14 mouse cellular contexts compared by ENCODE assay signal in the genomic region with DNA sequence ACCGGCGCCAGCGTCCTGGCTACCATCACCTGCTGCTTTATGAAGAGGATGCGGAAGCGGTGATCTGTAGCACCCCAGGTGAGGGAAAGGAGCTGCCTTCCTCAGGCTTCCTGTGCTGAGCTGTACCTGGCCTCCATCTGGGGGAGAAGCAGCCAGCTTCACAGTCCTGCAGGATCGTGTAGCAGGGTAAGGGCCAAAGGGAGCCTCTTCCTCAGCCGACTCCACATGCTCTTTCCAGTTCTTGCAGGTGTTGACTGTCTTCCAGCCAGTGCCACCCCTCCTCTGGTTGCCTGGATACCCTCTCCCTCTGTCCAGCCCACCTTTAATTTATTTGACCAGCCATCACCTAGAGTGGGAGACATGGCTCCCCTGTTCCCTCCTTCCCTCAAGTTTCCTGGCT. TPM values are rescaled to one million over a fixed set of nuclear protein-coding genes. Genes with fewer than 3 reads are reported as not detected.
A peak's percentile ranks its signal among the peaks of the same experiment; 100 is the strongest.
DNase-seq lines count a peak whose midpoint lies in the region; ATAC-seq lines count a peak whose summit lies in the region.
"Had no signal": no experiment of that assay in that cellular context is flagged by ENCODE, and none has a peak within 500 bp of the region (broad histone marks: within the 10 kb centered on the region; RNA-seq: fewer than 3 reads in every experiment).

No protein-coding gene starts in this region.

- H3K27ac ChIP-seq in embryonic facial prominence, embryonic 10.5 days (replicated peaks), result 0 out of 2 replicates have a peak overlapping the region, but pooled peaks have one; percentile 8
- H3K27ac ChIP-seq in forebrain, embryonic 14.5 days (ENCODE audit: low read depth, low read length), result peak overlapping the region; percentile 74
- H3K27ac ChIP-seq in midbrain, embryonic 13.5 days, result peak overlapping the region; percentile 70
- H3K27ac ChIP-seq in liver, embryonic 12.5 days, result no peak overlapping the region

- intact Hi-C loops in left cerebral cortex, postnatal 25 days (cut with DNase I), result no loop called here

- no peak for ATAC-seq in forebrain, embryonic 14.5 days
- ATAC-seq in midbrain, embryonic 13.5 days, result no peak
- ATAC-seq in liver, embryonic 12.5 days, result no peak
- ATAC-seq: liver, postnatal 0 days had no signal

- peaks cover 53% of the 10 kb centered on the region for H3K27me3 ChIP-seq in embryonic facial prominence, embryonic 10.5 days (replicated peaks; ENCODE audit: low read depth, poor library complexity, severe bottlenecking)
- H3K27me3 ChIP-seq in forebrain, embryonic 14.5 days (replicated peaks; ENCODE audit: control insufficient read depth, insufficient read depth, low read length), result no peaks in the 10 kb centered on the region
- peaks cover 3% of the 10 kb centered on the region; the same call in 1 of the 2 replicates for H3K27me3 ChIP-seq in midbrain, embryonic 13.5 days
- H3K27me3 ChIP-seq in liver, embryonic 12.5 days (replicated peaks), result peaks cover 26% of the 10 kb centered on the region

- no peak overlapping the region for H3K4me2 ChIP-seq in forebrain, embryonic 14.5 days (ENCODE audit: low read length)
- H3K4me2 ChIP-seq in midbrain, embryonic 13.5 days (replicated peaks), result no peak overlapping the region
- H3K4me2 ChIP-seq in liver, embryonic 12.5 days, result no peak overlapping the region

- H3K9ac ChIP-seq in forebrain, embryonic 14.5 days (ENCODE audit: low read length), result no peak overlapping the region
- no peak overlapping the region for H3K9ac ChIP-seq in midbrain, embryonic 13.5 days (replicated peaks)
- H3K9ac ChIP-seq in liver, embryonic 12.5 days, result no peak overlapping the region
- H3K9ac ChIP-seq: liver, postnatal 0 days had no signal

- no peaks in the 10 kb centered on the region for H3K9me3 ChIP-seq in embryonic facial prominence, embryonic 10.5 days
- H3K9me3 ChIP-seq in forebrain, embryonic 14.5 days (replicated peaks; ENCODE audit: control insufficient read depth, low read length), result no peaks in the 10 kb centered on the region
- no peaks in the 10 kb centered on the region for H3K9me3 ChIP-seq in midbrain, embryonic 13.5 days
- H3K9me3 ChIP-seq in liver, embryonic 12.5 days (replicated peaks), result no peaks in the 10 kb centered on the region

- peaks cover 29% of the 10 kb centered on the region for H3K36me3 ChIP-seq in embryonic facial prominence, embryonic 10.5 days (replicated peaks)
- H3K36me3 ChIP-seq in forebrain, embryonic 14.5 days (ENCODE audit: control insufficient read depth, insufficient read depth, low read length), result peaks cover 49% of the 10 kb centered on the region
- H3K36me3 ChIP-seq in midbrain, embryonic 13.5 days, result peaks cover 19% of the 10 kb centered on the region; the same call in 1 of the 2 replicates
- H3K36me3 ChIP-seq in liver, embryonic 12.5 days, result peaks cover 40% of the 10 kb centered on the region

- peaks cover 53% of the 10 kb centered on the region for H3K4me1 ChIP-seq in embryonic facial prominence, embryonic 10.5 days
- H3K4me1 ChIP-seq in forebrain, embryonic 14.5 days (ENCODE audit: control insufficient read depth, insufficient read depth, low read length), result peaks cover 31% of the 10 kb centered on the region
- peaks cover 79% of the 10 kb centered on the region for H3K4me1 ChIP-seq in midbrain, embryonic 13.5 days (replicated peaks)
- no peaks in the 10 kb centered on the region for H3K4me1 ChIP-seq in liver, embryonic 12.5 days

- 84% methylated on average over 7 of the region's 7 CpGs for WGBS in embryonic facial prominence, embryonic 10.5 days
- WGBS in forebrain, embryonic 14.5 days, result 66% methylated on average over 7 of the region's 7 CpGs
- 83% methylated on average over 7 of the region's 7 CpGs for WGBS in midbrain, embryonic 13.5 days
- 78% methylated on average over 7 of the region's 7 CpGs for WGBS in liver, embryonic 12.5 days (ENCODE audit: insufficient replicate concordance)

- H3K4me3 ChIP-seq in embryonic facial prominence, embryonic 10.5 days, result no peak overlapping the region
- H3K4me3 ChIP-seq in forebrain, embryonic 14.5 days (ENCODE audit: low read depth, low read length), result no peak overlapping the region
- H3K4me3 ChIP-seq in midbrain, embryonic 13.5 days (replicated peaks), result no peak overlapping the region
- H3K4me3 ChIP-seq in liver, embryonic 12.5 days, result no peak overlapping the region

- DNase-seq in left cerebral cortex, postnatal 25 days (ENCODE audit: low spot score in 2 of 2), result peak; percentile 49 to 76
- DNase-seq in left cerebral cortex, adult 11 months (ENCODE audit: low spot score), result no peak
- no peak for DNase-seq in embryonic facial prominence, embryonic 10.5 days (ENCODE audit: low spot score)
- no peak for DNase-seq in forebrain, embryonic 14.5 days (ENCODE audit: low spot score)
- DNase-seq in spleen, adult 18-20 months, result no peak
- DNase-seq: adrenal gland, postnatal 25 days; kidney, adult 2 months; liver, postnatal 0 days; thymus, adult 2 months had no signal

RNA-seq across cellular contexts. Expression of gene Kcnj9, which starts 9.8 kb away (rescaled TPM):
- total RNA-seq in left cerebral cortex, postnatal 25 days (2021), result 100 to 1,000 TPM; 126 to 139 TPM
- 0.10 and 0.11 TPM in 2 replicates for polyA plus RNA-seq in embryonic facial prominence, embryonic 10.5 days (2016; fragmentation: Nextera tagmentation; extraction: Ambion mirVana)
- polyA plus RNA-seq in forebrain, embryonic 14.5 days (2014; fragmentation: Nextera tagmentation; extraction: Ambion mirVana), result 1.3 and 1.5 TPM in 2 replicates
- 3.6 and 3.9 TPM in 2 replicates for polyA plus RNA-seq in midbrain, embryonic 13.5 days (2015; fragmentation: Nextera tagmentation; extraction: Ambion mirVana)
- not detected in 2 replicates for polyA plus RNA-seq in liver, embryonic 12.5 days (2016; fragmentation: Nextera tagmentation; extraction: Ambion mirVana)
- total RNA-seq: common myeloid progenitor, adult 5-6 weeks; megakaryocyte, adult 5-6 weeks had no signal
- polyA plus RNA-seq: limb, embryonic 11.5 days had no signal

RNA-seq across cellular contexts. Expression of gene Atp1a2, which starts 21.5 kb away (rescaled TPM):
- 100 to 1,000 TPM; 610 to 694 TPM for total RNA-seq in left cerebral cortex, postnatal 25 days (2021)
- polyA plus RNA-seq in embryonic facial prominence, embryonic 10.5 days (2016; fragmentation: Nextera tagmentation; extraction: Ambion mirVana), result 1.2 and 1.4 TPM in 2 replicates
- 12.9 and 19.8 TPM in 2 replicates for polyA plus RNA-seq in forebrain, embryonic 14.5 days (2014; fragmentation: Nextera tagmentation; extraction: Ambion mirVana)
- polyA plus RNA-seq in midbrain, embryonic 13.5 days (2015; fragmentation: Nextera tagmentation; extraction: Ambion mirVana), result 25.3 and 25.8 TPM in 2 replicates
- 0.24 and 0.36 TPM in 2 replicates for polyA plus RNA-seq in liver, embryonic 12.5 days (2016; fragmentation: Nextera tagmentation; extraction: Ambion mirVana)
- total RNA-seq: common myeloid progenitor, adult 5-6 weeks; megakaryocyte, adult 5-6 weeks had no signal

RNA-seq across cellular contexts. Expression of gene Kcnj10, which starts 21.7 kb away (rescaled TPM):
- 10 to 100 TPM; 85.4 to 99.8 TPM for total RNA-seq in left cerebral cortex, postnatal 25 days (2021)
- polyA plus RNA-seq in embryonic facial prominence, embryonic 10.5 days (2016; fragmentation: Nextera tagmentation; extraction: Ambion mirVana), result 0.09 and 0.15 TPM in 2 replicates
- 1.5 and 1.6 TPM in 2 replicates for polyA plus RNA-seq in forebrain, embryonic 14.5 days (2014; fragmentation: Nextera tagmentation; extraction: Ambion mirVana)
- 0.98 TPM in 2 replicates for polyA plus RNA-seq in midbrain, embryonic 13.5 days (2015; fragmentation: Nextera tagmentation; extraction: Ambion mirVana)
- polyA plus RNA-seq in liver, embryonic 12.5 days (2016; fragmentation: Nextera tagmentation; extraction: Ambion mirVana), result 0.02 and 0.07 TPM in 2 replicates

RNA-seq across cellular contexts. Expression of gene Pigm, which starts 57.0 kb away (rescaled TPM):
- 1 to 10 TPM; 8.9 to 9.2 TPM for total RNA-seq in left cerebral cortex, postnatal 25 days (2021)
- 10.2 and 11.1 TPM in 2 replicates for polyA plus RNA-seq in embryonic facial prominence, embryonic 10.5 days (2016; fragmentation: Nextera tagmentation; extraction: Ambion mirVana)
- polyA plus RNA-seq in forebrain, embryonic 14.5 days (2014; fragmentation: Nextera tagmentation; extraction: Ambion mirVana), result 4.8 and 5.1 TPM in 2 replicates
- 4.9 and 5.7 TPM in 2 replicates for polyA plus RNA-seq in midbrain, embryonic 13.5 days (2015; fragmentation: Nextera tagmentation; extraction: Ambion mirVana)
- polyA plus RNA-seq in liver, embryonic 12.5 days (2016; fragmentation: Nextera tagmentation; extraction: Ambion mirVana), result 4.3 TPM in 2 replicates

RNA-seq across cellular contexts. Expression of gene Igsf8, which starts 57.9 kb away (rescaled TPM):
- 100 to 1,000 TPM; 232 to 242 TPM for total RNA-seq in left cerebral cortex, postnatal 25 days (2021)
- 33.7 and 39.5 TPM in 2 replicates for polyA plus RNA-seq in embryonic facial prominence, embryonic 10.5 days (2016; fragmentation: Nextera tagmentation; extraction: Ambion mirVana)
- 132 and 147 TPM in 2 replicates for polyA plus RNA-seq in forebrain, embryonic 14.5 days (2014; fragmentation: Nextera tagmentation; extraction: Ambion mirVana)
- polyA plus RNA-seq in midbrain, embryonic 13.5 days (2015; fragmentation: Nextera tagmentation; extraction: Ambion mirVana), result 90.3 and 112 TPM in 2 replicates
- 19.0 and 20.5 TPM in 2 replicates for polyA plus RNA-seq in liver, embryonic 12.5 days (2016; fragmentation: Nextera tagmentation; extraction: Ambion mirVana)

Comparison
In these comparisons a context has a peak if more than half of its experiments do, and no peak if none do; other contexts are left out.
1. DNase-seq: peak in left cerebral cortex, postnatal 25 days (2 of 2); none in left cerebral cortex, adult 11 months (single experiment), embryonic facial prominence, embryonic 10.5 days (single experiment), forebrain, embryonic 14.5 days (single experiment) and spleen, adult 18-20 months (0 of 2).